Mouse (Mus musculus): ENCODE measurements around the gene Wdr90. TPM values are rescaled to one million over a fixed set of nuclear protein-coding genes. Genes with fewer than 3 reads are reported as not detected.

The Wdr90 gene
- polyA plus RNA-seq, 2 experiments, result 7.5 to 18.1 TPM

- Histone ChIP-seq H3K27ac (no peak overlapping the region), H3K4me3 (ENCODE audit: insufficient read depth in 1 of 2, low read depth in 2 of 2, low read length in 2 of 2) (no peak overlapping the region), H3K9ac (replicated peaks) (no peak overlapping the region), H3K9me3 (ENCODE audit: control insufficient read depth, low read length) (no peaks in the 10 kb centered on the region), H3K4me2 (ENCODE audit: low read depth) (no peak overlapping the region), H3K4me1 (replicated peaks; ENCODE audit: control insufficient read depth in 2 of 2, insufficient read depth in 2 of 2, low read length in 1 of 2) (peaks cover 0 to 20% of the 10 kb centered on the region in 2 experiments; a peak in 3 of 4 replicates), H3K36me3 (replicated peaks; ENCODE audit: control insufficient read depth, insufficient read depth, low read depth) (0 out of 2 replicates have a peak, but pooled peaks cover 2% of the 10 kb centered on the region), H3K27me3 (ENCODE audit: control insufficient read depth, insufficient read depth, low read length) (no peaks in the 10 kb centered on the region)
- DNase-seq (ENCODE audit: low read depth in 3 of 3, low spot score in 3 of 3), result no peak
- ATAC-seq (ENCODE audit: insufficient read depth), result no peak
- TF ChIP-seq CTCF (IDR thresholded peaks at IDR 0.05; ENCODE audit: low read depth), result peak; percentile 77
- no peak for TF ChIP-seq EP300 (IDR thresholded peaks at IDR 0.05; ENCODE audit: low read depth)
- 55% methylated on average over 4 of the region's 4 CpGs for WGBS (ENCODE audit: insufficient replicate concordance)
Measured at GRCm38 (mm10) chr17:25885636-25886035, 24.3 kb upstream of the Wdr90 start.

- Histone ChIP-seq H3K4me3 (ENCODE audit: insufficient read depth in 1 of 2, low read depth in 2 of 2, low read length in 2 of 2) (no peak overlapping the region), H3K9ac (replicated peaks) (no peak overlapping the region), H3K36me3 (replicated peaks; ENCODE audit: control insufficient read depth, insufficient read depth, low read depth) (0 out of 2 replicates have a peak, but pooled peaks cover 2% of the 10 kb centered on the region), H3K27me3 (ENCODE audit: control insufficient read depth, insufficient read depth, low read length) (no peaks in the 10 kb centered on the region), H3K27ac (no peak overlapping the region), H3K9me3 (ENCODE audit: control insufficient read depth, low read length) (no peaks in the 10 kb centered on the region), H3K4me2 (ENCODE audit: low read depth) (no peak overlapping the region), H3K4me1 (replicated peaks; ENCODE audit: control insufficient read depth in 2 of 2, insufficient read depth in 2 of 2, low read length in 1 of 2) (peaks cover 0 to 20% of the 10 kb centered on the region in 2 experiments; a peak in 3 of 4 replicates)
- TF ChIP-seq CTCF (IDR thresholded peaks at IDR 0.05; ENCODE audit: low read depth), result peak; percentile 40
- TF ChIP-seq EP300 (IDR thresholded peaks at IDR 0.05; ENCODE audit: low read depth), result no peak
- no peak for DNase-seq (ENCODE audit: low read depth in 3 of 3, low spot score in 3 of 3)
- WGBS (ENCODE audit: insufficient replicate concordance), result 82% methylated on average over 3 of the region's 3 CpGs
- ATAC-seq (ENCODE audit: insufficient read depth), result no peak
Measured at GRCm38 (mm10) chr17:25883824-25884223, 22.5 kb upstream of the Wdr90 start.

- TF ChIP-seq EP300 (IDR thresholded peaks at IDR 0.05; ENCODE audit: low read depth), result no peak
- no peak for TF ChIP-seq CTCF (IDR thresholded peaks at IDR 0.05; ENCODE audit: low read depth)
- no peak for DNase-seq (ENCODE audit: low read depth in 3 of 3, low spot score in 3 of 3)
Measured at GRCm38 (mm10) chr17:25883268-25883667, 22.0 kb upstream of the Wdr90 start.

GRCm38 (mm10) chr17:25882306-25882705 is 21.0 kb upstream of the Wdr90 start:
- Histone ChIP-seq H3K4me2 (ENCODE audit: low read depth) (no peak overlapping the region), H3K36me3 (replicated peaks; ENCODE audit: control insufficient read depth, insufficient read depth, low read depth) (peaks cover 5% of the 10 kb centered on the region; the same call in 1 of the 2 replicates), H3K27ac (no peak overlapping the region), H3K9me3 (ENCODE audit: control insufficient read depth, low read length) (no peaks in the 10 kb centered on the region), H3K9ac (replicated peaks) (no peak overlapping the region), H3K27me3 (ENCODE audit: control insufficient read depth, insufficient read depth, low read length) (no peaks in the 10 kb centered on the region), H3K4me3 (ENCODE audit: insufficient read depth in 1 of 2, low read depth in 2 of 2, low read length in 2 of 2) (no peak overlapping the region), H3K4me1 (replicated peaks; ENCODE audit: control insufficient read depth in 2 of 2, insufficient read depth in 2 of 2, low read length in 1 of 2) (peaks cover 0 to 20% of the 10 kb centered on the region in 2 experiments; a peak in 3 of 4 replicates)
- no peak for DNase-seq (ENCODE audit: low read depth in 3 of 3, low spot score in 3 of 3)
- WGBS (ENCODE audit: insufficient replicate concordance), result 27% methylated on average over 5 of the region's 5 CpGs
- peak; percentile 37 for TF ChIP-seq CTCF (IDR thresholded peaks at IDR 0.05; ENCODE audit: low read depth)
- no peak for TF ChIP-seq EP300 (IDR thresholded peaks at IDR 0.05; ENCODE audit: low read depth)
- peak; percentile 51; the same call in 1 of the 2 replicates for ATAC-seq (ENCODE audit: insufficient read depth)

More at GRCm38 (mm10) chr17:25883268-25883667, 22.0 kb upstream of the Wdr90 start:
- 85% methylated on average over 8 of the region's 8 CpGs for WGBS (ENCODE audit: insufficient replicate concordance)
- Histone ChIP-seq H3K9me3 (ENCODE audit: control insufficient read depth, low read length) (no peaks in the 10 kb centered on the region), H3K36me3 (replicated peaks; ENCODE audit: control insufficient read depth, insufficient read depth, low read depth) (0 out of 2 replicates have a peak, but pooled peaks cover 2% of the 10 kb centered on the region), H3K27ac (no peak overlapping the region), H3K4me3 (ENCODE audit: insufficient read depth in 1 of 2, low read depth in 2 of 2, low read length in 2 of 2) (no peak overlapping the region), H3K9ac (replicated peaks) (no peak overlapping the region), H3K4me1 (replicated peaks; ENCODE audit: control insufficient read depth in 2 of 2, insufficient read depth in 2 of 2, low read length in 1 of 2) (peaks cover 0 to 20% of the 10 kb centered on the region in 2 experiments; a peak in 3 of 4 replicates), H3K27me3 (ENCODE audit: control insufficient read depth, insufficient read depth, low read length) (no peaks in the 10 kb centered on the region), H3K4me2 (ENCODE audit: low read depth) (no peak overlapping the region)
- ATAC-seq (ENCODE audit: insufficient read depth), result no peak

GRCm38 (mm10) chr17:25881691-25882090 is 20.4 kb upstream of the Wdr90 start:
- DNase-seq (ENCODE audit: low read depth in 3 of 3, low spot score in 3 of 3) (no peak), ATAC-seq (ENCODE audit: insufficient read depth) (no peak)
- Histone ChIP-seq H3K4me2 (ENCODE audit: low read depth) (no peak overlapping the region), H3K4me3 (ENCODE audit: insufficient read depth in 1 of 2, low read depth in 2 of 2, low read length in 2 of 2) (no peak overlapping the region), H3K9me3 (ENCODE audit: control insufficient read depth, low read length) (no peaks in the 10 kb centered on the region), H3K4me1 (replicated peaks; ENCODE audit: control insufficient read depth in 2 of 2, insufficient read depth in 2 of 2, low read length in 1 of 2) (peaks cover 0 to 20% of the 10 kb centered on the region in 2 experiments; a peak in 3 of 4 replicates), H3K27ac (no peak overlapping the region), H3K9ac (replicated peaks) (no peak overlapping the region), H3K27me3 (ENCODE audit: control insufficient read depth, insufficient read depth, low read length) (no peaks in the 10 kb centered on the region), H3K36me3 (replicated peaks; ENCODE audit: control insufficient read depth, insufficient read depth, low read depth) (peaks cover 5% of the 10 kb centered on the region; the same call in 1 of the 2 replicates)
- TF ChIP-seq CTCF (IDR thresholded peaks at IDR 0.05; ENCODE audit: low read depth), result no peak
- no peak for TF ChIP-seq EP300 (IDR thresholded peaks at IDR 0.05; ENCODE audit: low read depth)
- WGBS (ENCODE audit: insufficient replicate concordance), result 62% methylated on average over 4 of the region's 4 CpGs

All from liver, embryonic 14.5 days (tissue).